Mouse (Mus musculus): Measurements from ENCODE around the gene Top1.

Top1 gene

DNA sequence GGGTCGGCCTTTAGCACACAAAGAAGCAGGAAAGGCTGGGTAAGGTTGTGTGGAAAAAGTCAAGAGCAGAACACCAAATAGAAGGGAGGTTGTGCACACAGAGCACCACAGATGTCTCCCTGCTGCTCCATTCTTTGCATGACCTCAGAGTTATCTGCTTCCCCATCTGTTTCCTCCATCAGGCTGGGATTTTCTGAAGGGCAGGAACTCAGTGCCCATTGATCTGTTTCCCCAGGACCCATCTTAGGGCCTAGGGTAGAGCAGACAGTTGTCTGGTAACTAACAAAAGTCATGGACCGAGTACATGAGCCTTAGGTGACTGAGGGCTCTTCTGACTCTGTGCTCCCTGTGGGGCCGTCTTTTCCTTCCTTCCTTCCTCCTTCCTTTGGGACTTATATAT lies 95.9 kb downstream of the Top1 start:
- peak; percentile 52 for DNase-seq (ENCODE audit: low read depth, low spot score)

DNA sequence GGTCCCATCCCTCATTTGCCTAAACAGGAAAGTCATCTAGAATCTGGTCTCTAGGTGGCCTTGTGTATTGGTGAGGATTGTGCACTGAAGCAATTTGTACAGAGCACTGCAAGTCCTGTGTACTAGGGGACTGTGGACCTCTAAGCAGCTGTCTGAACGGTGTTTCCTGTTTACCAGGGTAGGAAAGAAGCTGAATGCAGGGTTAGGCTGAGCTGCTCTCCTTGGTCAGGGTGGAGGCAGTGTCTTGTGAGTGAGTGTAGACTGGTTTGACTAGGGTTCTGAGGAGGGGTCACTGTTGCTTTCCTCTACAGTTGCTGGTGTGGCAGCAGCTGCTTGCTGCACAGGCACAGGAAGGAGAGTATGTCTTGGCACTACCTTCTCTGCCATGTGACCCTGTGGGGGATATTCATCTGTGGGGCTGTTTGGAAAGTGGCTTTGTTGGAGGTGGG lies 96.5 kb downstream of the Top1 start:
- DNase-seq (ENCODE audit: low read depth, low spot score), result no peak

DNA sequence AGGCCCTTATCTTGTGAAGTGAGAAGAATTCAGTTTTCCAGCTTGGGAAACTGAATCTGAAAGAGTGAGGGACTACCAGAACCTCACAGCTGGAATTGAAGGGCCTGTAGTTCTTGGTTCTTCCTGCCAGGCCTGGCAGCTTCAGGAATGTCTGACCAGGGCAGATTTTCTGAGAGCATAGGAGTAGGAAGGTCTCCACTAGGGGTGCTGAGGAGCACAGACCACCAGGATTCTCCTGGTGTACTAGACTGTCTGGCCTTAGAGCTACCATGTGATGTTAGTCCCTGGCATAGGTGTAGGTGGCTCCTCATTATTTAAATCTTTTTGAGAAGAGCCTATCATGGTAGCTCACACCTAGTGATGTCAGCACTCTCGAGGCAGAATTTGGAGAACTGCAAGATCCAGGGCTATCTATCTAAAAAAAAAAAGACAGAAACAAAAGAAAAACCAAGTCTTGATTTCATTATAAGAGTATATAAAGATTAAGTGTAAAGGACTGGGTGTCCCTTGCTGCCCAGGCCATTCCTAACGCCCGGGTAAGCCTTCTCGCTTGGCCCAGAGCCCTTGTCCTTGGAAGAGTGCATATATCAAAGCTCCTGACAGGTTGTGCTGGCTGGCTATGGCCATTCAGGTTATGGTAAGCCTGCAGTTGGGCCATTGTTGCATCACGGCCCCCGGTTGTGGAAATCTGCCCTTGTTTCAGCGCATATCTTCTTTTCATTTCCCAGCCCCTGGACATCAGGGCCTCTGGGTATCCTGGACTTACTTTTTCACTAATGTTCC lies 98.5 kb downstream of the Top1 start:
- DNase-seq (ENCODE audit: low read depth, low spot score), result peak; percentile 60

DNA sequence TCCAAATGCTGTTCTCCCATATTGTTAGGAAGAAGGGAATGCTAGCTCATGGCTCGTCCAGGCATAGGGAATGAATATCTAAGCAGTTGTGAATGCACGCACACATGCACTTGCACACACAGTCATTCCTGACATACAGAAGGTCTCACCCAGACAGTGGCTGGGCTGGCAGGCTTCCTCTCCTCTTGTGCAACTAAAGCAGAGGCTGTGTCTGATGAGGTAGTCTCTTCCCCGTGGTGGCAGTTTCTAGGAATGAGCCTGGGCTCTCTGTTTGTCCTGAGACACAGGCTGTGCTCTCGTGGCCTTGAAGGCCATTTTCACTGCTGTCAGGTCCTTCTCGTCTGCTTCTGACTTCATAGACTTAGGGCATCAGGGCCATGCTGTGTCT lies 99.1 kb downstream of the Top1 start:
- no peak for DNase-seq (ENCODE audit: low read depth, low spot score)

DNA sequence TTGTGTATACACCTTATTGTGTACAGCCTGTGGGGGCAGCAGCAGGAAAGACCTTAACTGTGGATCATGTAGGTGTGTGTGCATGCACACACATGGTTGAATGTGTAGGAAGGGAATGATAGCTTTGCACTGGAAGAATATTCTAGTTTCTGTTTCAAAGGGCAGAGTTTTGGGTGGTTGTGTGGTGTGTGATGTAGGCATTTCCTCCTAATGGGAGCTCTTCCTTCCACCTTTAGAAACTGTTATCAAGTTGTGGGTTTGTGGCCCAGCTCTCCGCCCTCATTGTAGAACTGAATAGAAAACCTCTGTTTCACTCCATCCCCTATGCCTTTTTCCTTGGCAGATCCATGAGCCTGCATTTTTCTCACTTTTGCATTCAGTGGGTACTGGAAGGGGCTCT lies 99.8 kb downstream of the Top1 start:
- no peak for DNase-seq (ENCODE audit: low read depth, low spot score)

DNA sequence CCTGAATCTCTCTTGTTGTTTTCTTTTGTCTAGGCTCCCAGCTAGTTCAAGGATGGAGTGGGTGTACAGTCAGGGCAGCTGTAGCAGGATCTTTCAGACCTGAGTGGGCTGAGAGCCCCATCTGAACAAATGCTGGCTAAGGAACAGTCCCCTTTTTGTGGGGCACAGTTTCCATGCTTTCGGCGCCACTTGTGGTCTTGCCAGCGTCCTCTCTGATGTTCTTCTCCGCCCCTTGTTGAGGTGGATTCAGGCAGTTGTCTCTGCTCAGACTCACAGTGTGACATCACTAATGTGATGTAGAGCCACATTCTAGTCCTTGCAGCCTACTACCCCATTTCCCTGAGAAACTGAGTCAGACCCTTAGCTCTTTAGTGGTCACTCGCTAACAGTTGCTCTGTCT lies 100.9 kb downstream of the Top1 start:
- DNase-seq (ENCODE audit: low read depth, low spot score), result no peak

DNA sequence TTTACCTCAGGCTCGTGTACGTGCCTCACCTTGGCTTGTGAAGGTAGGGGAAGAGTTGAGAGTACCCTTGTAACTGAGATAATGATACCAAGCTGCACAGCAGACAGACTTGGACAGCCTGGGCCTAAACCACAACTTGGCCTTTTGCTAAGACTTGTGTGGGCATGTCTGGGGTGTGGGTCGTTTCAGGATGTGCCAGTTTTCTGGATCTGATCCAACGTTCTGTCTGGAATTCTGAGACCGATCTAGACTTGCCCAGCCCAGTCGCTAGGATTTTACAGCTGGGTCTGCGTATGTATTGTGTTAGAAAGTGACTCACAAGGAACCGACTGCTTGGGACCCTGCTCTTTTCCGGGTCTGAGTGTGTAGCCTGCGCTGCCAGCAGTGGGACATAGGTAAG lies 101.4 kb downstream of the Top1 start:
- no peak for DNase-seq (ENCODE audit: low read depth, low spot score)

DNA sequence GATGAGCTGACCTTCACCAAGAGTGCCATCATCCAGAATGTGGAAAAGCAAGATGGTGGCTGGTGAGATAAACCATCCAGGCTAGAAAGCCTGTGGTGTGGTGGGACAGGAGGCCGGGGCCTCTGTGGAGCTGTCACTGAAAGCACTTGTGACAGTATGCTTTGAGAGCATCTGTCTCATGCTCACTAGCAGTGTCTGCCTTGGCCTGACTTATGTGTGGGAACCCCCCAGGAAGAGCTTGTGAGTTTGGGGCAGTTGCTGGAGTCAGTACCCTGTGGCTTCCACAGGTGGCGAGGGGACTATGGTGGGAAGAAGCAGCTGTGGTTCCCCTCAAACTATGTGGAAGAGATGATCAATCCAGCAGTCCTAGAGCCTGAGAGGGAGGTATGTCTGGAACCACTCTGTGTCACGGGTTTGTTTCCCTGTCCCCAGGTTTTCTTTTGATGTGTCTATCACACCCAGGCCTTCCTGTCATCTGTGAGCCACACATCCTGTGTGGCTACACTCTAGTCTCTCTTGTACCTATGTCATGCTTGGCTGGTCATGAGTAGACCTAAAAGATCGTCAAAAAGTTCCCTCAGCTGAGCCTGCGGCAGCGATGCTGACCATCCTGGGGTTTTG lies 111.0 kb downstream of the Top1 start:
- no peak for DNase-seq (ENCODE audit: low read depth, low spot score)

DNA sequence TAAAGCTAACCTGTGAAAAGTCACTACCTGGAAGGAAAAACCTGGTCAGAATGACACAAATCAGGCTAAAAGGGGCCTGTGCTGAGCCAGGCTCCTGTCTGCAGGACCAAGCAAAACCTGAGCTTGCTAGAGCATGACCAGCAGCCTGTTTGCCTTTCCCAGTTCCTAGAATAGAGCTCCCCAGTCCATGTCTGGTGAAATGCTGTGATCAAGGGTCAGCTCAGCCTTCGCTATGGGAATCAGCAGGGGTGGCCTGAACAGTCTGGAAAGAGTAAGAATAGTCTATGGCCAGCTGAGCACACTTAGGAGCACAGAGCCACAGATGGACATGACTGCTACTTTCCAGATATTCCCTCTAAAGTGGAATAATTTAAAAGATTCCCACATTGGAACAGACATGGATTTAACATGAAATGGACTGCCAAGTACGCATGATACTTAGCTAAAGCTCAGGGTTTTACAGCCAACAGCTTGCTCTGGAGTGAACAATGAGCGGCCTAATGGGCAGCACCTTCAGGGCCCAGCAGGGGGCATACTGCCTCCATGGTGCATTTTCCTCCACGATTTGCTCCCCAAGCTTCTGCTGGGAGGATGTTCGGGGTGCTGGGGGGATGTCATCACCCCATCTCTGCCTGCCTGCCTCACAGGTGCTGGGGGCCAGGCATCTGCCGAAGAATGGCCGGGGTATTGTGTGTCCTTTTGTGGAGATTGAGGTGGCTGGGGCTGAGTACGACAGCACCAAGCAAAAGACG lies 114.9 kb downstream of the Top1 start:
- DNase-seq (ENCODE audit: low read depth, low spot score), result peak; percentile 55

DNA sequence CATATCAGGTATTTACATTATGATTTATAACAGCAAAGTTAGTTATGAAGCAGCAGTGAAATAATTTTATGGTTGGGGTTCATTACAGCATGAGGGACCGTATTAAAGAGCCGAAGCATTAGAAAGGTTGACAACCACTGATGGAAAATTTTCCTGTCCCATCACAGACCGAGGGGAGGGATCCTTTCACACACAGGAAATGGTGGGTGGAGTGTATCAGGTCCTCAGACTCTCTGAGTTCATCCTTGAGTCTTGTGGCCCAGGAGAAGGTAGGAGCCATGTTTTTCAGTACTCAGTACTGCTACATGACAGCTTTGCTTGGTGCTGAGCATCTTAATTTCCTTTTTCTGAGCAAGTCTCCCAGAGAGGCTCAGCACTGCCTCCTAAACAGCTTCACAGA lies 118.1 kb downstream of the Top1 start:
- no peak for DNase-seq (ENCODE audit: low read depth, low spot score)

DNA sequence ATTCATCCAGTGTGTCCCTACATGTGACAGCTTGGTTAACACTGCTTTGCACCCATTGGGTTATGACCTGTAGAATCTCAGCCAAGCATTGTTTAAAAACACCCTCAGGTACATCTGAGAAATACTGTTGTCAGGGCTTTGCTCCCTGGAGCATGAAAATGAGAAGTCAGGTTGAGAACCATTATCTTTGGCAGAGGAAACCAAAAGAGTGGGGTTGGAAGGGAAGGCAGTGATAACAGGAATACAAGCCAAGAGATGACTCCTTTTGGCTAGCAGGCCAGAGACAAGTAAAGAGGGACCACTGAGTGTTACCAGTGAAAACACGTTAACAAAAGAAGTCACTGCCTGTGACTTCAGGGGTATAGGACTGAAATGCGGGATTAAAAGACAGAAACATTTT lies 118.7 kb downstream of the Top1 start:
- no peak for DNase-seq (ENCODE audit: low read depth, low spot score)

DNA sequence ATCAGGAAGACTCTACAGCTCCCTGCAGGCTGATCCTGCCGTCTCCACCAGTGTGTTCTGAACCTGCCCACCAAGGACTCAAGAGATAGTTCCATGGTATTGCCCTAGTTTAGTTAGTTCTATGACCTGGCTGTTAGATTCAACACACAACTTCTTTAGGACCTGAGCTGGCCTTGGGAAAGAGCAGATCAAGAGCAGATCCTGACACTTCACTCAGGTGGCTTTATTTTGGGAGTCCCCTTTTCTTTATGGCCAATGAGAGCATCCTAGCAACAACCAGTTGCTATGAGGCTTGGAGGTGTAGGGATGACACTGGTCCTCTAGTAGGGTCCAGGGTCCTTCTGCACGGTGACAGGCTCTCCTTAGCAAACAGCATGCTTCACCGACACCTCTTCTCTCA lies 119.4 kb downstream of the Top1 start:
- DNase-seq (ENCODE audit: low read depth, low spot score), result no peak

DNA sequence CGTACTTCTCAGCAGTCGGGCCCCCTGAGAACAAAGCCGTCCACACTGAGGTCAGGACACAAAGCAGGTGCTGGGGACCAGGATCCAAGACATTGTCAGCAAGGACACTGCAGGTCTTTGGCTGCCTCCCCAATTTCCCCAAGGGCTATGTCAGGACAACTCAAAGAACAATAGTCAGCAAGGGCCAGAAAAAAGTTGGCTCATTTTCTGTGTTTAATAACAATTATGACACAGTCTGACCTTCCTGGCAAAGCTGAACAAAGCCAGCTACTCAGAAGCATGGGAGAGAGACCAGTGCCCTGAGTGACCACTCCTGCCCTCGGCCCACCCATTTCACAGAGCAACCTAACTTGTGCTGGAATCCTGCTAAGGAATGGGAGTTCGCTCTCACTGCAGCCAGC lies 120.7 kb downstream of the Top1 start:
- peak; percentile 79 for DNase-seq (ENCODE audit: low read depth, low spot score)

DNA sequence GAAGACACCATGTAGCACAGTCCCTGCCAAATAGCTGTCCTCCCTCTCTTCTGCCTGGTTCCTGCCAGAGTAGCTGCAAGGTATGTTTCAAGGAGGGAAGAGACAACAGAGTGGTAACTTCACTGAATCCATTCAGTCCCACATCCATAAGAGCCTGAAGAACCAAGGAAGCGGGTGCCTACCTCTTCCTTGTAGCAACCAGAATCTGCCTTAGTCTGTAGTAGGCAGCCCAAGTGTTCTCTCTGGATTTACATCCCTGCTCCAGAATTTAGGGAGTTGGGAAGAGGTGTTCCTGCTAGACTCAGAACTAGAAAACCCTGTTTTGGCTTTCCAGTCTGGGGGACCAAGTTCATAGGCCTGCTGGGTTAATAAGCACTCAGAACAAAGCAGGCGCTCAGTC lies 121.5 kb downstream of the Top1 start:
- no peak for DNase-seq (ENCODE audit: low read depth, low spot score)

DNA sequence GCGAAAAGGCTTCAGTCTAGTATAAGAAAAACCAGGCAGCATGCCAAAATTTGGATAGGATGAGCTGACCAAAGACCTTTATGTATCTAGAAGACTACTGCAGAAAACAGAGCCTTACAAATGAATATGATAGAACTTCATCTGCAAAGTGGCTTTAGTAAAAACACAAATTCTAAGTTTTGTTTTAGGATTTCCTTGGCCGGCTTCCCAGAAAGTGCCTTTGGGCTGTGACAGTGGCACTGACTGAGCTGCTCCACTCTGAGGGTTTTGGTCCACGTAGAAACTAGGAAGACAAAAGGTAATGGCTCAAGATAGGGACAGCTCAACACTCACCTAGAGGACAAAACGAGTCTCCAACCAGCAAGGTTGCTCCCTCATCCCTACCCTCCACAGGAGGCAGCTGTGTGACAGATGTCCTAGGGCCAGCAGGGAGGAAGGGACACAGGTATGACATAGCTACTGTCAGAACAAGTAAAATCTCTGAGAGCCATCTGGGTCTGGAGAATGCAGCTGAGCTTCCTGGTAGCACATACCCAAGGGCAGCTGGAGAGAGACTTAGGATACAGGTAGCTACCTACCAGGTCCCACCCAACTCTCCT lies 122.5 kb downstream of the Top1 start:
- no peak for DNase-seq (ENCODE audit: low read depth, low spot score)

DNA sequence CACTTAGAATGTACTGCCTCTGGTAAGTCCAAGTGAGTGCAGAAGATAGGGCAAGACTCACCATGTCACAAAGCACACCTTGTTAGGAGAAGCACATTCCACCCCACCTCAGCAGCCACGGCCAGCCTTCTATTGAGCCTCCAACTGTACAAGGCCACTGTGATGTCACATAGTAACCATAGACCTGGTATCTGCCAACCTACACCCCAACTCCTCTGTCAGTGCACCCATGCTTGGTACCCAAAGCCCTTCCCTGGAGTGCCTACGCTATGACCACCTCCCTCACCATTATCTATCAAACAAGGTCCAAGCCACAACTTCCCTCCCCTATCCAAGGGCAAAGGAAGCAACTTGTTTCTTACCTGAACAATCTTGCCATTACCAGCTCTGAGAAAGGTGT lies 123.3 kb downstream of the Top1 start:
- DNase-seq (ENCODE audit: low read depth, low spot score), result no peak

DNA sequence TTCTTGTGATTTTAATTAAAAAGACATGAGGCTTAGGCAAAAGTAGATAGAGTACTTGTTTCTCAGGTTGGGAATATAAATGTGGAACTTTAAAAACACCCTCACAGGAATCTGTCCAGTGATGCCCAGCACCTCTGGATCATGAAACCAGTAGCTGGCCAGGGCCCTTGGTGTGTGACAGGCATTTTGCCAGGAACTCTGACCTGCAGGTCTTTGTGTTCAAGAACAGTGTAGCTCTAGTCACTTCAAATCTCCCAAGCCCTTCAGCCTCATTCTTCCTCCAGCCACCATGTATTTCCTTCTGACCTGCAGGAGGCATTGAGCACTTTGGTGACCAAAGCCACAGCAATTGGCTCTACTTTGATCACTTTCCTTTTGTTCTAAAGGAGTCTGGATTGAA lies 124.7 kb downstream of the Top1 start:
- no peak for DNase-seq (ENCODE audit: low read depth, low spot score)

DNA sequence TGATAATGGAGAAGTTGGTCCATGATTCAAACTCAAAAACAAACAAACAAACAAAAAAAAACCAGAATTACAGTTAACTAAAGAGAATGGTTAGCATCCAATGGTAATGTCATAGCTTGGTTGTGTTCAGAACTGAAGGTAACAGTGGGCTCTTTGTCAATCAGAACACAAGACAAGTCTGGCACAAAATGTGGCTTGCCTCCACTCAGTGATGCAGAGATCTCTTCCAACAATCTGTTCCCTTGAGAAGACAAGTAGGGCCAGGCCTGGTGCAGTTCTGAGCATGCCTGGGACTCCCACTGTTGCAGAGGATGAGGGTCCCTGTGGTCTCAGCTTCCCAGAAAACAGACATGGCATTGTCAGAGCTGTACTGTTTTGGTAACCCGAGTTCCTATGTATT lies 125.2 kb downstream of the Top1 start:
- DNase-seq (ENCODE audit: low read depth, low spot score), result peak; percentile 71

DNA sequence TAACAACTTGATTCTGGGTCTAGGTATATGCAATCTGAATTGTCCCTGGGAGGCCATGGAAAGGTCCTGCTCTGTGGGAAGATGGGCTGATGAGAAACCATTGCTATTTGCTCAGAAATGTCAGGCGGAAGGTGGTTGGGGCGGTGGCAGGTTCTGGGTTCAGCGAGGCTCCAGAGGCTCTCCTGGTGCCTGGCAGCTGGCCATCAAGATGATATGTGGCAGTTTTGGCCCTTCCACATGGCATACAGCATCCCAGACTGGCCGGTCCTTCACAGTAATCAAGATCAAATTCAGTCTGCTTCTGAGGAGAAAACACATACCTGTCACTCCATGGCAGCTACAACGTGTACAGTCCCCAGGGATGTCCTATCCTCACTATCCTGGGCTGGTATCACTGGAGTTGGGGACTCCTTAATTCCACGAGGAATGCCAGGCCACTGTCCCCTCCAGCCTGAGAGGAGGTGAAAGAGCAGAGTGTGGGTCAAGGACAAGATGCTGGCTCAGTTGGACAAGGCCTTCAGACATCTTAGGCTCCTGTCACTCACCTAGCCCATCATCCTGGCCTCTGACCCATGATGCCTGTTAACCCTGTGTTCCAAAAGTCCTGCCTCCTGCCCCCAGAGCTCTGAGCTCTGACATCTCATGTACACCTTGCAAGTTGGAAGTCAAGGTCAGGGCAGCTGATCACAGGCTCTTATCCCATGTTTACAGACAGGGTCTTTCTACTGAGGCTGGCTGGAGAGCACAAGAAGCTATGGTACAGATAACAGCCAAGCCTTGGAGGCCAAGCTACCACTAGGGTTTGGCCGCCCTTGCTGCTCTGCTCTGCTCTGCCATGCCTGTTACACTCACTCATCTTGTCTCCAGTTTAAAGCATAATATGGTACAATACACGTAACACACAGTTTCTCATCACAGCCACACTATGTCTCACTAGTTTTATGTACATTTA lies 125.9 kb downstream of the Top1 start:
- DNase-seq (ENCODE audit: low read depth, low spot score), result peak; percentile 46
